Mouse (Mus musculus) forebrain, embryonic 10.5 days (tissue): ENCODE data around the gene Mcrs1. TPM values are rescaled to one million over a fixed set of nuclear protein-coding genes. Genes with fewer than 3 reads are reported as not detected.
A peak's percentile ranks its signal among the peaks of the same experiment; 100 is the strongest.

ENCODE experiments used
- DNase-seq: peaks from one replicate; pipeline ENCODE4 v3.0.0-alpha.2; 2017; ENCODE audit warnings: low spot score; ENCODE audit errors: extremely low spot score
- H3K27ac ChIP-seq: fragments of 300-500 bp; sonication (generic); 2 replicates; pipeline ENCODE4 v1.5.1; 2016; ENCODE audit warnings: mild to moderate bottlenecking
- H3K27me3 ChIP-seq: fragments of 300-500 bp; sonication (generic); 2 replicates; pipeline ENCODE4 v1.6.1; 2016; ENCODE audit warnings: mild to moderate bottlenecking; ENCODE audit not compliant: poor library complexity, severe bottlenecking
- H3K36me3 ChIP-seq: fragments of 300-500 bp; sonication (generic); replicated peaks from 2 replicates; pipeline ENCODE4 v1.6.1; 2016; ENCODE audit warnings: mild to moderate bottlenecking, moderate library complexity
- H3K4me1 ChIP-seq: fragments of 300-500 bp; sonication (generic); 2 replicates; pipeline ENCODE4 v1.6.1; 2016
- H3K4me3 ChIP-seq: fragments of 300-500 bp; sonication (generic); 2 replicates; pipeline ENCODE4 v1.5.1; 2016; ENCODE audit warnings: mild to moderate bottlenecking, moderate library complexity
- H3K9me3 ChIP-seq: fragments of 300-500 bp; sonication (generic); 2 replicates; pipeline ENCODE4 v1.6.1; 2016; ENCODE audit warnings: mild to moderate bottlenecking, moderate library complexity
- WGBS: fragments of 180-500 bp; shearing (Covaris S2); methylation state at CpG from one replicate; pipeline ENCODE4 v1.1.7; 2016; 5-methylcytosine and 5-hydroxymethylcytosine counted together
- polyA plus RNA-seq: library from polyadenylated mRNA; unstranded; fragments of >200 nt; fragmentation: Nextera tagmentation; extraction: Ambion mirVana; gene quantifications from 2 replicates; pipeline ENCODE4 v1.2.1, GENCODE M21; 2016

Mcrs1 gene
- polyA plus RNA-seq, 1 experiment from 2014 or later: 203 TPM

GRCm38 (mm10) chr15:99222794-99223584 is 28.8 kb downstream of the Mcrs1 start:
- WGBS: 5% methylated on average over 18 of the region's 18 CpGs
- Histone ChIP-seq H3K4me3 (peak overlapping the region; percentile 50), H3K36me3 (no peaks in the 10 kb centered on the region), H3K9me3 (no peaks in the 10 kb centered on the region), H3K27me3 (peaks cover 90% of the 10 kb centered on the region), H3K27ac (no peak overlapping the region), H3K4me1 (peaks cover 61% of the 10 kb centered on the region)
- no peak for DNase-seq

GRCm38 (mm10) chr15:99221315-99221952 is 30.3 kb downstream of the Mcrs1 start:
- peaks cover 54% of the 10 kb centered on the region for H3K4me1 ChIP-seq
- no peak for DNase-seq
- H3K36me3 ChIP-seq: no peaks in the 10 kb centered on the region
- WGBS: 13% methylated on average over 8 of the region's 8 CpGs
- peak overlapping the region; percentile 15; the same call in 1 of the 2 replicates for H3K27ac ChIP-seq
- H3K27me3 ChIP-seq: peaks cover 75% of the 10 kb centered on the region
- H3K4me3 ChIP-seq: no peak overlapping the region
- H3K9me3 ChIP-seq: no peaks in the 10 kb centered on the region

GRCm38 (mm10) chr15:99217630-99218029 is 34.1 kb downstream of the Mcrs1 start:
- Histone ChIP-seq H3K27me3 (peaks cover 37% of the 10 kb centered on the region), H3K4me3 (no peak overlapping the region), H3K4me1 (peaks cover 17% of the 10 kb centered on the region), H3K9me3 (no peaks in the 10 kb centered on the region), H3K36me3 (peaks cover 24% of the 10 kb centered on the region), H3K27ac (no peak overlapping the region)
- WGBS: 91% methylated on average over 4 of the region's 4 CpGs
- DNase-seq: no peak

- H3K36me3 ChIP-seq: peaks cover 41% of the 10 kb centered on the region
- 88% methylated on average over 11 of the region's 11 CpGs for WGBS
Measured at GRCm38 (mm10) chr15:99215741-99216463, 35.9 kb downstream of the Mcrs1 start.

GRCm38 (mm10) chr15:99214941-99215340 is 36.8 kb downstream of the Mcrs1 start:
- Histone ChIP-seq H3K27me3 (peaks cover 10% of the 10 kb centered on the region), H3K36me3 (peaks cover 50% of the 10 kb centered on the region), H3K4me3 (no peak overlapping the region), H3K27ac (no peak overlapping the region), H3K4me1 (no peaks in the 10 kb centered on the region), H3K9me3 (no peaks in the 10 kb centered on the region)
- peak; percentile 23 for DNase-seq
- 77% methylated on average over 2 of the region's 2 CpGs for WGBS

More at GRCm38 (mm10) chr15:99215741-99216463, 35.9 kb downstream of the Mcrs1 start:
- Histone ChIP-seq H3K27me3 (peaks cover 20% of the 10 kb centered on the region), H3K27ac (no peak overlapping the region), H3K9me3 (no peaks in the 10 kb centered on the region), H3K4me1 (no peaks in the 10 kb centered on the region; the same call in 1 of the 2 replicates), H3K4me3 (no peak overlapping the region)
- no peak for DNase-seq

GRCm38 (mm10) chr15:99213183-99213582 is 38.6 kb downstream of the Mcrs1 start:
- 87% methylated on average over 10 of the region's 10 CpGs for WGBS
- Histone ChIP-seq H3K9me3 (no peaks in the 10 kb centered on the region), H3K4me3 (no peak overlapping the region), H3K36me3 (peaks cover 68% of the 10 kb centered on the region), H3K27me3 (no peaks in the 10 kb centered on the region), H3K4me1 (no peaks in the 10 kb centered on the region), H3K27ac (no peak overlapping the region)
- DNase-seq: no peak

- DNase-seq: no peak
- Histone ChIP-seq H3K27ac (no peak overlapping the region), H3K4me1 (no peaks in the 10 kb centered on the region), H3K36me3 (peaks cover 90% of the 10 kb centered on the region), H3K9me3 (no peaks in the 10 kb centered on the region), H3K4me3 (no peak overlapping the region), H3K27me3 (no peaks in the 10 kb centered on the region)
- WGBS: 68% methylated on average over 8 of the region's 8 CpGs
Measured at GRCm38 (mm10) chr15:99205959-99206358, 45.8 kb downstream of the Mcrs1 start.

- Histone ChIP-seq H3K27me3 (no peaks in the 10 kb centered on the region), H3K27ac (no peak overlapping the region), H3K9me3 (no peaks in the 10 kb centered on the region), H3K36me3 (peaks cover 84% of the 10 kb centered on the region), H3K4me1 (peaks cover 16% of the 10 kb centered on the region), H3K4me3 (no peak overlapping the region)
- DNase-seq: no peak
Measured at GRCm38 (mm10) chr15:99198761-99199160, 53.0 kb downstream of the Mcrs1 start.

GRCm38 (mm10) chr15:99195043-99195442 is 56.7 kb downstream of the Mcrs1 start:
- H3K27me3 ChIP-seq: no peaks in the 10 kb centered on the region
- H3K9me3 ChIP-seq: no peaks in the 10 kb centered on the region
- no peak for DNase-seq
- WGBS: 72% methylated on average over 6 of the region's 6 CpGs
- peaks cover 16% of the 10 kb centered on the region for H3K4me1 ChIP-seq
- 0 out of 2 replicates have a peak overlapping the region, but pooled peaks have one; percentile 13 for H3K27ac ChIP-seq
- peaks cover 86% of the 10 kb centered on the region for H3K36me3 ChIP-seq
- H3K4me3 ChIP-seq: no peak overlapping the region

GRCm38 (mm10) chr15:99194358-99194757 is 57.4 kb downstream of the Mcrs1 start:
- no peaks in the 10 kb centered on the region for H3K9me3 ChIP-seq
- H3K4me3 ChIP-seq: no peak overlapping the region
- DNase-seq: no peak
- H3K27me3 ChIP-seq: no peaks in the 10 kb centered on the region
- peak overlapping the region; percentile 21; the same call in 1 of the 2 replicates for H3K27ac ChIP-seq
- 85% methylated on average over 10 of the region's 10 CpGs for WGBS
- H3K36me3 ChIP-seq: peaks cover 86% of the 10 kb centered on the region
- peaks cover 16% of the 10 kb centered on the region for H3K4me1 ChIP-seq
